Mouse (Mus musculus) natural killer cell, adult 2 months (primary cell): ENCODE data around the gene Lrch1.
A peak's percentile ranks its signal among the peaks of the same experiment; 100 is the strongest.

Experiments
- DNase-seq, 2 experiments: peaks; one replicate each; pipeline ENCODE4 v3.0.0; 2022; ENCODE audit warnings: low spot score in 2 of 2

Lrch1 gene

DNA sequence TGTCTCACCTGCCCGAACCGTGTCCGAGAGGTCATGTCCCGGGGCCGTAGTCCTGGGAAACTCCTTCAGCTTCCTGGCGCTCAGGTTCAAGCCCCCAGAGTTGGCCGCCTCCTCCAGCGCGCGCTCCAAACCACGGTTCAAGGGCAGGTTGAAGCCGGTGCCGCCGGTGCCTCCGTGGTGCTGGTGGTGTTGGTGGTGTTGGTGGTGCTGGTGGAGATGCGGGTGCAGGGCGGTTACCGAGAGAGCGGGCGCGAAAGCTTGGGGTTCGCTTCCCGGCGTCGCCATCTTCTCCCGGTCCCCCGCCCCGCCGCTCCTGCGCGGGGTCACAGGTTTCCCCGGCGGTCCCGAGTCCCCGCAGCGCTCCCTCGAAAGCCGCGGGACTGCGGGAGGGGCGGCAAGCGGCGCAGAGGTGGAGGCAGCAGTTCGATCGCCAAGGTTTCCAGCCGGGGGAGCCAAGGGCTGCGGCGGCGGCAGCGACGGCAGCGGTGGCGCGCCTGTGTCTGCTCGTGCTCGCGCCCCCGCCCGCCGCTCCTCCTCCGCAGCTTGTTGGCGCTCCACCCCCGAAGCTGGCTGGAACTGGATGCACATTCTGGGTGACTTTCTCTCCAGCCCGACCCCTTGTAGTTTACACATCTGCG, at the start of gene Lrch1:
Lrch1 (minus strand) TSS at position 501 of the 638 bp plus-strand sequence.
- peak; percentile 66 to 77 for DNase-seq

DNA sequence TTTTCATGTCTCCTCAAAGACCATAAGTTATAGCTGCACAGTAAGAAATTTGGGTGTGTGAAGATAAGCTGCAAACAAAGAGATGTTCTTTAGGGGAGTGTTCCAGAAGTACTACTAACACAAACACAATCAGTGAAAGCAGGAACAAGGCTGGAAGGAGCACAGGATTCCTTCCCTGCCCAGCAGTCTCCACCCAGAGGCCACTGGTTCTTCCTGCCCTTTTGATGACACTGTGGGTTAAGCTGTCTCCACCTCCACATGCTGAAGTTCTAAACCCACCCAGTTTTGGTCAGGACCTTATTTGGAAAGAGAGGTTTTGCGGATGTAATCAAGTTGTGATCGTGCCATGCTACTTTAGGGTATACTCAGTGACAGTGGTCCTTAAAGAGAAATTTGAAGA, 49.4 kb upstream of the Lrch1 start:
- DNase-seq, result no peak

DNA sequence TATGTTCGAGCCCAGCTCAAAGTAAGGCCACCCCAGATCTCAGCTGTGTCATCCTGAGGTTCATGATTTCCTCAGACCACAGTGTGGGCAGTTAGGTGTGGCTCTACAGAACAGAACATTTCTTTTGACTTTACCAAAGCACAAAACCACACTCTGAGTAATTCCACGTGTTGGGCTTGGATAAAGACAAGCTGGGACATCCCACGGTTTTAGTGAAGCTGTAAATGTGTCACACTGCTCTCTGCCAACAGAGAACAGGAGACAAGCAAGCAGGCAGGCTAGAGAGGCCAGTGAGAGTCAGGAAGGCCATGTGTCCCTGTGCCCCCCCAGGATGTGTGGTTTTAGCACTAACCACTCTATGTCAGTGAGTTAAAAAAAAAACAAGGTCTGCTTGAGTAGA, 48.9 kb upstream of the Lrch1 start:
- peak; percentile 61 to 78 for DNase-seq

DNA sequence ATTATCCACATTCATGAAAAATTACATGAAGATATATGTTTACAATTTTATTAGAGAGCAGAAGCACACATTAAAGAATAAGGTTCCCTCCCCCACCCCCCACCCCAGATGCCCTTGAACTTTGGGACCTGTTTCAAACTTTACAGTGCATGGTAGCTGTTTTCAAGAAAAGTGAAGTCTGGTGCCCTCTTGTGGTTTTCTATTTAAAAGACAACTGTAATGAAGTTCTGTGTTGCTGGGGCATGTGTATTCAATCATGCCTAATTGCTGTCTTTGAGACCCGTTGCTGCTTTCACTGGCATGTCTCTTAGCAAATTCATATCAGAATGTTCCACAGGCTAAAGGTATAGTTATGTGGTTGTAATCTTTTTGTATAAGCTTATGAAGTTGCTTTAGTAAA, 42.8 kb upstream of the Lrch1 start:
- DNase-seq, result peak; percentile 38 to 42

DNA sequence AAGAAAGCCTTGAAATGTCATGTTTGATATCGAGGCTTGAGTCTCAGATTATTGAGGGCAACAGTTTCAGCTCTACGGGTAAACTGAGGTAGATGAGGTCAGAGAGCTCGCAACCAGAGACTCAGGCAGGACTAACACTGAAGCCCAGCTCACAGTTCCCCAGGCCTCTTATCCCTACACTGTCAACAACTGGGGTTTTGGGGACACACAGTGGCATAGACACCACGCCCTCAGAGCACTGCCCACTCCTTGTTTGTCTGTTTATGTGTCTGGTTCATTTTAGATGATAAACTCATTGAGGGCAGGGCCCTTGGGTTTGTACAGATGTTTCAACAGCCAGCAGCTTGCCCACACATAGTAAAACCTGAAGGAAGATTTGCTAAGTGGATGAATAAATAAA, 42.2 kb upstream of the Lrch1 start:
- no peak for DNase-seq

DNA sequence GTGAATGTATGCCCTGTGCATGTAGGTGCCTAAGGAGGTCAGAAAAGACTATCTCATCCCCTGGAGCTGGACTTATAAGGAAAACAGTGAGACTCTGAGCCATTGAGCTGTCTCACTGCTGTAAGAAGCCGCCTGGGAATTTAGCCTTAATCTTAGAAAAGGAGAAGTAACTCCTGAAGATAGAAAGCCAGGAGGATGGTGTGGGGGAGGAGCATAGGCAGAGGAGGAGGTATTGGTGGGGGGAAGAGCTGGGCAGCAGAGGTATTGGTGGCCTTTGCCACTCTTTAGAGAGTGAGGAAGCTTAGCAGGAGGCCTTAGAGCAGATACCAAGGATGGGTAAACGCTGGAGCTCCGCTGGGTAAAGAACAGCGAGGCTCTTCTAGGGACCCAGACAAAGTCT, 41.6 kb upstream of the Lrch1 start:
- no peak for DNase-seq

DNA sequence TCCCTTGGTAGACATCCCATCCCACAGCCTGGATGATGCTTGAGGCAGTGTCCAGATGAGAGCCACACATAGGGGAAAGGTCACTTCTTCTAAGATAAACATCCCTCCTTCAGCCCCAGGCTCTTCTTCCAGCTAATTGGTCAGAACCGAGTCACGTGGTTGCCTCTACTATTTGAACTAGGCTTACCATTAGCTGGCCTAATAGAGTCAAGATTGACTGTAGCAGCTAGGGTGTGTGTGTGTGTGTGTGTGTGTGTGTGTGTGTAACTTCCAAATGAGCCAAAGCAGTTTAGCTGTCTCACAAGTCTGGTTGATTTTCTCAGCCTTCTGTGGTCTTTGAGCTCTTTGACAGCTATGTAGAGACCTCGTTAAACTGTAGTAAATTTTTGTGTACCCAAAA, 38.9 kb upstream of the Lrch1 start:
- DNase-seq, result no peak

DNA sequence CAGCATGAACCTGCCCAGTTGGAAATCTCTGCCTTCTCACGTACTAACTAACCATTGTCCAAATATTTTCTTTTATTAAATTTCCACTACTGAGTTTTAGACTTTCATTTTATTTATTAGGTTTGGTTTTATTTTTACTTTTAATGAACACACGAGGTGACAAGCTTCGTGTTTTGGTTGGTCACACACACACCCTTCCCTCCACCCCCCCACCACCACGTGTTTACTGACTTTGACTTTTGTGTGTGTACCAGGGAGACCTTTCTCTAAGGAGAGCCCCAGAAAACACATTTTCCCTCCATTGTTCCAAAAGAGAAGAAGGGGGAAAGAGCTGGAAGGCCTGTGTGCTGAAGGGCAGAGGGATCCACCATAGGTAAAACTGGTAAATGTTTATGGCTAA, 38.0 kb upstream of the Lrch1 start:
- DNase-seq, result no peak

DNA sequence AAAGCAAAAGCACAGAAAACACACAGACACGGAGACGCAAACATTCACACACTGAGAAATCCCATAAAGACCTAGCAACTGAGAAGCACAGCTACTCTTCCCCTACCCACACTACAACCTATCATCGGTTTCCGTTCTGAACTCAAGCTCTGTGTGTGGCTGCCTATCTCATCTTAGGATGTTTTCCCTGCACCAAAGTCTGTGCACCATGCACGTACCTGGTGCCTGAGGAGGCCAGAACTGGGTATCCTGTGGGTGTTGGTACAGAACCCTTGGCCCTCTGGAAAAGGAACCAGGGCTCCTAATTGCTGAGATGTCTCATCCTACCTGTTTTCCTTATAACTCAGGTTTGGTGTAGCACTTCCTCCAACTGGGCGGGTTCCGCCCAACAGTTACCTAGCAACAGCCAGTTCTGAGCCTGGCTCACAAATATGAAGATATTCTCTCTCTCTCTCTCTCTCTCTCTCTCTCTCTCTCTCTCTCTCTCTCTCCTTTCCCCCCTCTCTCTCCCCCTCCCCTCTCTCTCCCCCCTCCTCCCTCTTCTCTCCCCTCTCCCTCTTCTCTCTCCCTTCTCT, 37.2 kb upstream of the Lrch1 start:
- DNase-seq, result peak in 1 of 2 experiments; percentile 3

DNA sequence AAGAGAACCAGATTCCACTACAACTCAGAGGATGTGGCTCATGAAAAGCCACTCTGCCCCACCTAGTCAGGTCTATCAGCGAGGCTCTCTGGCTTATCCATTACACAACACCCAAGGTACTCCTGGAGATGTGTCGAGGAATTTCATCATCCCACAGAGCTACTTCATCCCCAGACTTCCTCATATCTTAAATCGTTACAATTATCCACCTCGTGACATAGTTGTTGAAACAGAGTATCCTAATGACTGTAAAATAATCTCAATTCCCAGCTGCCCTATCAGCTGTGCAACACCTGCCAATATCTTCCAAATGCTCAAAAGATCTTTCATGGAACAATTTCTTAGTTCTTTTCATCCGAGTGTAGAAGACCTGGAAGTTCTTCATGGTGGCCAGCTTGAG, 35.4 kb upstream of the Lrch1 start:
- no peak for DNase-seq

DNA sequence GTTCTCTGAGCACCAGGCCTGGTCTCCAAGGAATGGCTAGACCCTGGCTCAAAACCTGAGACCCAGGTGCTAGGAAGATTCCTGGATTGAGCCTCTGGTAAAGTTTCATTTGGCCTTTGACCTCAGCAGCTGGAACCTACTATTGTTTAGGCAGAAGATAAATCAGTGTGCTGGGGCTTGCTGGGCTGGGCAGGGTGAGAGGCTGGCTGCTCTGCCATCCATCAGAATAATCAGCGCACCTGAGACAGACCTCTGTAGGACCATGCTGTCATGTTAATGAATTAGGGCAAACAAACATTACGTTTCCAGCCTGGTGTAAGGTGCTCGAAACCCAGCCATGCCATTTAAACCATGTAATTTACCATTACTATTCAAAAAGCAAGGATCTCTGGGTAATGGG, 33.3 kb upstream of the Lrch1 start:
- no peak for DNase-seq

DNA sequence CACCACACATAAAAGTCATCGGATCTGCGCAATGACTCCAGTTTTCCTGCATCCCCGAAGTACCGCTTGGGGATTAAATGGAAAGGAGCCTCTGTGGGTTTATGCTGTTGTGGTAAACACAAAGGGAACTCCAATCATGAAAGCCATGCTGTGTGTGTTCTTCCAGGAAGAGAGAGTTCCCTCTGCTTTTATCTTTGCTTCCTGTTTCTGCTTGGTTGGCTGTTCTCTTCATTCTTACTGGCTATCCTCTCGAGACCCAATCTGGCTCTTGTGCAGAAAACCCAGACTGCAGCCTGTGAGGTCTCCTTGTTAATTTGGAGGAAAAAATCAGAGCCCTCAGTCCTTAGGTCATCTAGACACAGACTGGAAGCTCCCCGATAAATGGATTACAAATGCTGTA, 29.3 kb upstream of the Lrch1 start:
- DNase-seq, result no peak

DNA sequence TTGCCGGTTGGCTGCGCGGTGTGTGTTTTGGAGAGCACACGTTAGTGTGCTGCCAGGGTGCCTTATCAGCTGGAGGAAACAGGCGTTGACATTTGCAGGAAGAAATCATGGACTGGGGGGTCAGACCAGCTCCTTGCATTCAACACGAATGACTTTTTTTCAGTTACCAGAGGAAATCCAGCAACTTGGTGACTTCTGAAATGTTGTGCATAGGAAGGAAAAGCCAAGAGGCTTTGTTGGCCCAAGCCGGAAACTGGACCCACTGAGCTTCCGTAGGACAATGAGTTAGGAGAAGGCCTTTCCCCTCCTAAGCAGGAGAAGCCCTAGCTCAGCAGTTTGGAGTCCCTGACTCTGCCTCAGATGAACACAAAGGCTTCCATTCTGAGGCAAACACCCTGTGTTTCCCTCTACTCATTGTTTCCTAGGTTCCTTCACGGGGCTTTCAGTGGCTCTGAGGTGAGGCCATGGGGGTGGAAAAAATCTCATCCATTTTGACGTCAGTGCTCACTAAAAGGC, 26.5 kb upstream of the Lrch1 start:
- no peak for DNase-seq

DNA sequence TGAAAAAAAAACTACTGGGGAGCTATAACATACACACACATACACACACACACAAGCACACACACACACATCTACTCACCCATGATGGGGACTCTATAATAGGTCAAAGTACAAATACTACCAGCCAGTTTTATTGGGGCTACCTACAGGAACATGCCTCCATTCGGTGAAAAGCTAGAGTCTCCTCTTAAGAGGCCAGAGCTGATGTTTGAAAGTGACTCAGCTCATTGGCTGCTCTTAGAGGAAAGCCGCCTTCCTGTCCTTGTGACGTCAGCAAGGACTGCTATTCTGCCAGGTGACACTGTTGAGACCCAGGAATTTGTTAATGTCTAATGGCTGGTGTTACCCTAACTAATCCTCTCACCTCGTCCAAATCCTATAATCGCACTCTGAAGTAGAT, 25.0 kb upstream of the Lrch1 start:
- DNase-seq, result no peak

DNA sequence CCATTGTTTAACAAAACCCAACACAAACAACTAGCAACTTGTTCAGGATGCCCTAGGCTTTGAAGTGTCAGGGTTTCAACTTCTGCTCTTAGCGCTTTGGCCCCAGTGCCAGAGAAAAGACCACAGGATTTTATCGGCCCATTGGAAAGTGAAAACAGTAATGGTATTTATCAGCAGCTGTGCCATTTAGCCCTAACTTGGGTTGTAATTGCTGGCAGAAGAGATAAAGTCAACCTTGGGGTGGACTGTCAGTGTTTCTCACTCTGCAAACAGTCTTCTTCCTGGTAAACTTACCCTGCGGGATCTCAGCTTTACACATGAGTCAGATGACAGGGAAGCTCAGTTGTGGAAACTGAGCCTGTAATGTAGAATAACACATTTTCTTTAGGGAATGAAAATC, 24.5 kb upstream of the Lrch1 start:
- no peak for DNase-seq

DNA sequence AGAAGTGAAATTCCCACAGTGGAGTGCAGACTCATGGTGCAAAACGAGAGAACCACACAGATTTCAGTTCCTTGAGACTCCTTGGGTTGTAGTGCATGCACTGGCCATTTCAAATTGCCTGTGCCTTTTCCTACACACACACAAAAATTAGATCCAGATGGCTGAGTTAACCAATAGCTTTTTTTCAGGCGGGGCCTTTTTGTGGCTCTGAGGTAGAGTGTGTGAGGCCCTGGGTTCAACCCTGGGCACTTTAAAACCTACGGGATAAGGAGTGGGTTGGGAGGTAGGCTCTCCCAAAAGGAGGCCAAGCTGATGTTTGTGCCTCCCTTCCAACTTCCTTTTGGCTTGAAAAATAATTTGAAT, 15.7 kb upstream of the Lrch1 start:
- no peak for DNase-seq

DNA sequence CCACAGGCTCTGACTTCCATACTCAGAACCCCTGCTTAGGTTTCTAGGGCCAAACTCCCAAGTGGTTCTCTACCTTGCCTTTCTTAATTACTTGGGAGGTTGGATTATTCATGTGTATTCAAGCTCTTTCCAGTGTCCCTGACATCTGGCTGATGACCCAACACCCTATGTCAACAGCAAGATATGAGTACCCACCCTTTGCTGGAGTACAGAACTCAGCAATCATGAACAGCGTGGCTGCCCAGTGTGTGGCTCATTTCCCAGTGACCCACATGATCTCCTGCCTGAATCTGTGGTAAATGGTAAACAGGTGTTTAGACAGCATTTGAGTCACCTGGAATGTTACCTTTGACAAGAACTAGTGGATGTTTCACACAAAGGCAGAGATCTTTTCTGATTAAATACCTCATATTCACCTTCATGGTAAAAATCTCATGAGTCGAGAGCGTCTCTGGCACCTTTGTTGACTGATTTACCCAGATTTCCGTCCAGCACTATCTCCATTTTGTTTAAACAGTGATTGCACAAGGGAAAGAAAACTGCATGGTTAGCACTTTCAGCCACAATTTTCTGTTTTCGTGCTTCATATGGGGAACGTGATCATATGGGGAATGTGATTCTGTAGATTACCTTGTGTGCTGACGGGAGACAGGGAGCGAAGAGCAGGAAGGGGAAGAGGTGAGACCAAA, 15.2 kb upstream of the Lrch1 start:
- DNase-seq, result no peak

DNA sequence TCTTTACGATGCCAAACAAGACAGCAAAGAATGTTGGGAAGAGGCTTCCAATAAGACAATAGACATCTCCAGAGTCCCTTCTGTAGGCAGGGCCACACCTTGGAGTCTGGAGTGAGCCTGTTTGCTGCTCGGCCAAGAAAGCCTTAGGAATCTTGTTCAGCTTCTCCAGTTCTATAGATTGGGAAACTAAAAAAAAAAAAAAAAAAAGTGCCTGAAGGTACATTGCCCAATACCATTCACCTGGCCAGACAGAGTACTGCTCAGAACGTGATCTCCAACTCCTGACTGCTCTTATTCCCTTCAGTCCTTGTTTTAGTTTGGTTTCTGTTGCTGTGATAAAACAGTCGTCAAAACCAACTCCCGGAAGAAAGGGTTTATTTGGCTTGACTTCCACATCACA, 12.9 kb upstream of the Lrch1 start:
- no peak for DNase-seq

DNA sequence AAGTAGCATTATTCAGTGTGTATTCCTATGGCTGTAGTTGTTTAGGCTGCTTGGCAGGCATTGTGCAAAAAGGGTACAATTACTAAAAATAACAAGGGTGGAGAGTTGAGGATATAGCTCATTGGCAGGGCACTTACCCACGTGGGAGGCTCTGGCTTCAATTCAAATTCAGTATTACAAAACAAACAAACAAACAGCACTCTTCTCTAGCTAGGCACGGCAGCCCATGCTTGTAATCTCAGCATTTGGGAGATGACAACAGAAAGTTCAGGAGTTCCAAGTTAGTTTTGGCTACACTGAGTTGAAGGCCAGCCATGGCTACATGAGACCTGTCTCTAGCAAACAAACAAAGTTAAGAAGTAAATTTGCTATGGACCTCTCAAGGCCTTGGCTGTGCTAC, 9.0 kb upstream of the Lrch1 start:
- no peak for DNase-seq

DNA sequence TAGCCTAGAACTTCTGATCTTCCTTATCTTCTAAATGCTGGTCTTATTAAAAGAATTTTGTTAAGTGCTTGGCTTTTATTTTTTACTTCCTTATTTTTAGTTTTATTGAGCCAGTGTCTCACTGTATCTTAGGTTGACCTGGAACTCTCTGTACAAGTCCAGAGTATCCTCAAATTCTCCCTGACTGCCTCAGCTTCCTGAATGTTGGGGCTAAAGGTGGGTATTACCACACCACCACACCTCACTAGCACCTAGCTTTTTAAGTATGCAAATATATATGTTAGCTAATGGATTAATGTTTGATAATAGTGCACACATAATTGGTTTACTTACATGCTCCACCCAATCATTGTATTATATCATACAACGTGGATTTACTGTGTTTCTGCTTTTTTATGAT, 8.6 kb upstream of the Lrch1 start:
- DNase-seq, result no peak

DNA sequence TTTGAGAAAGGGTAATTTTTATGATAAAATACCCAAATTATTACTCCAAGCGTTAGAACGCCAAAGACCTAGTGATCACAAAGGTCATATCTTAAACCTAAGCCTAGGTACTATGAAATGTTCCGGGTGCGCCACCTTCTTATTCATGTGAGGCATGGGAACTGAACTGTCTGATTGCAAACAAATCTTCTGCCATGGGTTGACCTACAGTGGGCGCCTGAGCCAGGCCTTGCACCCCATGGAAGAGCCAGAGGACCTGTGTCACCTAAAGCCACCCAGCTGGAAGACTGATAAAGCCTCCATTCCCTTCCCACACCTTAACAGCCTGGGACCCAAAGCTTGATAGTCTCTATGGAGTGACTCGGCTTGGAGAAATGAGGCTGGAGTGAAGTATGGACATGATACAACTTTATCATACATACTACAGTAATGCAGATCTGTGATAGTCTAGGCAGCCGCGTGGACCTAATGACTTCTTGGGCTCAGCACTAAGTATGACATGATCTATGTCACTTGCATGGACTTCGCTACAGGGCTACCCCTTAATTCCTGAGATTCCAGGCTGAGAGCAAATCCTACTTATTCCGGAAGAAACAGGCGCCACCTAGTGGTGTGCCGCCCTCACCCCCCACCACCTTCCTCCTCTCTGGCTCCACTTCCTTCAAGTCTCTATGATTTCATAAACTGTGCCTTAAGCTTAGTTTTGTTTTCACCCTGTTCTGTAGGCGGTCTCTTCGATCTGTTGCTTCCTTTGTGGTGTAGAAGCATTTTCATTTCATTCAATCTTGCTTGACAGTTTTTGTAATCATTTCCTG, 957 bp upstream of the Lrch1 start:
- peak; percentile 45 to 58 for DNase-seq

DNA sequence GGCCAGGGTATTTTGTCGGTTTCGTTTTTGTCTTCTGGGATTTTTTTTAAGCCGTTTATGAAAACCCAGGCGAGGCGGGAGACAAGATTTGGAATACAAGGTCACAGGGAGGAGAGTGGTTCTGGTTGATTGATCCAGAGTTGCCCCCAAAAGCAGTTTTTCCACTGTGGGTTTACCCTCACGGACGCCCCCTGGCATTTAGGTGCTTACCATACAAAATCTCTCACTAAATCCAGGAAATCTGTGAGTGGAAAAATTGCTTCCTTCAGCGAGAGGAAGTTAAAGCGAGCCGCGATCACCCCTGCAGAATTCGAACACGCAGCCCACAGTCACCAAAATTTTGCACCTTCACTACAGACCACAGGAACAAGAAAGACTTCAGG, 329 bp upstream of the Lrch1 start:
- DNase-seq, result no peak
